Comparison of ENCODE assay signal across 20 mouse cellular contexts in the genomic region with DNA sequence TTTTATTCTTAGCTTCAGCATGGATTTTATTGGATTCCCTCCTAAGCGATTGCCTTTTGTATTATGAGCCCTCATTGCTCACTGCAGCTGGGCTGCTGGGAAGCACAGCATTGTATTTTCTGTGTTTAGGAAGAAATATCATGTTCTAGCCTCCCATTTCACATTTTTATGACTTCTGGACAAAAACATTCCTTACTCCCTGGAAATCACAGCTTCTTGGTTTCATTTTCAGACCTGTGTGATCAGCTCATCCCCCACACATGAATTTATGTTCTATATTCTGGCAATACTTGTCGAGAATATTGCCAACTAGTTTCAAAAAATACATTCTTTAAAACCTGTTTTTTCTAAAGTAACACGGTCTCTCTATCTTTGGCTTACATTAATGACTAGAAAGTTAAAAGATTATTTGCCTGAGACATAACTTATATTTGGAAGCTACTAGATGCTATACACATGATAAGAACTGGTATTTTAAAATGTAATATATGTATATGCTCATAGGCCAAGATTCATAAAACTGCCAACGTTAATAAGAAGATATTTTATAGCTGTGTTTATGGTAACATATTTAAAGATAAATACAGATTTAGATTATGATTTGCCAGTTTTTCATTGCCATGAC.
DNase-seq lines count a peak whose midpoint lies in the region; ATAC-seq lines count a peak whose summit lies in the region.
"Had no signal": no experiment of that assay in that cellular context is flagged by ENCODE, and none has a peak within 500 bp of the region (broad histone marks: within the 10 kb centered on the region; RNA-seq: fewer than 3 reads in every experiment).

No protein-coding gene starts in this region.

- no peak overlapping the region for H3K4me2 ChIP-seq in kidney, embryonic 14.5 days (replicated peaks; ENCODE audit: low read depth, low read length)
- no peak overlapping the region for H3K4me2 ChIP-seq in kidney, embryonic 16.5 days (replicated peaks; ENCODE audit: low read depth, low read length)
- H3K4me2 ChIP-seq: embryonic facial prominence, embryonic 13.5 days; embryonic facial prominence, embryonic 15.5 days; forebrain, embryonic 12.5 days had no signal

- no peak overlapping the region for H3K9ac ChIP-seq in kidney, embryonic 14.5 days (ENCODE audit: low read depth, low read length)
- H3K9ac ChIP-seq in kidney, embryonic 16.5 days (replicated peaks; ENCODE audit: low read length) = no peak overlapping the region
- H3K9ac ChIP-seq: embryonic facial prominence, embryonic 13.5 days; embryonic facial prominence, embryonic 15.5 days; forebrain, embryonic 12.5 days had no signal

- H3K27me3 ChIP-seq in kidney, embryonic 14.5 days (ENCODE audit: control insufficient read depth, insufficient read depth, low read length) = no peaks in the 10 kb centered on the region
- H3K27me3 ChIP-seq in kidney, embryonic 16.5 days (ENCODE audit: insufficient read depth, low read length) = no peaks in the 10 kb centered on the region
- H3K27me3 ChIP-seq: embryonic facial prominence, embryonic 13.5 days; embryonic facial prominence, embryonic 15.5 days; forebrain, embryonic 12.5 days had no signal

- no peak overlapping the region for H3K27ac ChIP-seq in kidney, embryonic 14.5 days (ENCODE audit: low read depth, low read length)
- no peak overlapping the region for H3K27ac ChIP-seq in kidney, embryonic 16.5 days (ENCODE audit: low read length)
- H3K27ac ChIP-seq: embryonic facial prominence, embryonic 13.5 days; embryonic facial prominence, embryonic 15.5 days; forebrain, embryonic 10.5 days; forebrain, embryonic 12.5 days had no signal

- H3K4me1 ChIP-seq in kidney, embryonic 14.5 days (ENCODE audit: control insufficient read depth, insufficient read depth, low read length) = no peaks in the 10 kb centered on the region
- H3K4me1 ChIP-seq in kidney, embryonic 16.5 days (ENCODE audit: insufficient read depth, low read length) = no peaks in the 10 kb centered on the region
- H3K4me1 ChIP-seq: embryonic facial prominence, embryonic 13.5 days; embryonic facial prominence, embryonic 15.5 days; forebrain, embryonic 10.5 days; forebrain, embryonic 12.5 days had no signal

- whole genome bisulfite sequencing in kidney, embryonic 14.5 days = 62% methylated on average over 4 of the region's 4 CpGs
- WGBS in kidney, embryonic 16.5 days = 54% methylated on average over 4 of the region's 4 CpGs

- H3K9me3 ChIP-seq in kidney, embryonic 14.5 days (ENCODE audit: control insufficient read depth, low read length) = no peaks in the 10 kb centered on the region
- 0 out of 2 replicates have a peak, but pooled peaks cover 2% of the 10 kb centered on the region for H3K9me3 ChIP-seq in kidney, embryonic 16.5 days (ENCODE audit: low read length)
- H3K9me3 ChIP-seq: embryonic facial prominence, embryonic 13.5 days; embryonic facial prominence, embryonic 15.5 days; forebrain, embryonic 10.5 days; forebrain, embryonic 12.5 days had no signal

- no peak overlapping the region for H3K4me3 ChIP-seq in kidney, embryonic 14.5 days (ENCODE audit: low read length)
- H3K4me3 ChIP-seq in kidney, embryonic 16.5 days (ENCODE audit: low read length) = no peak overlapping the region
- H3K4me3 ChIP-seq: embryonic facial prominence, embryonic 13.5 days; embryonic facial prominence, embryonic 15.5 days; erythroblast, embryonic 14.5 days; forebrain, embryonic 10.5 days; forebrain, embryonic 12.5 days had no signal

- no peak for DNase-seq in kidney, postnatal 36 days
- DNase-seq in kidney, postnatal 25 days = no peak
- DNase-seq: adrenal gland, adult 8-10 months; adrenal gland, postnatal 25 days; cerebellum, adult 11 months; cerebellum, adult 18-20 months; cerebellum, adult 8-10 months; cerebellum, adult 9-11 months; cerebellum, postnatal 14 days; cerebellum, postnatal 36 days; embryo, embryonic 11 days had no signal

- H3K36me3 ChIP-seq in kidney, embryonic 14.5 days (ENCODE audit: control insufficient read depth, insufficient read depth, low read length) = no peaks in the 10 kb centered on the region
- no peaks in the 10 kb centered on the region for H3K36me3 ChIP-seq in kidney, embryonic 16.5 days (ENCODE audit: insufficient read depth, low read length)
- H3K36me3 ChIP-seq: embryonic facial prominence, embryonic 13.5 days; embryonic facial prominence, embryonic 15.5 days; forebrain, embryonic 10.5 days; forebrain, embryonic 12.5 days had no signal

- ATAC-seq in kidney, embryonic 14.5 days (ENCODE audit: low FRiP score, low TSS enrichment) = peak; percentile 68; the same call in 1 of the 2 replicates
- ATAC-seq in kidney, embryonic 16.5 days (ENCODE audit: low FRiP score, low TSS enrichment) = peak; percentile 67; the same call in 1 of the 2 replicates
- ATAC-seq: forebrain, embryonic 14.5 days; forebrain, embryonic 16.5 days had no signal
